Mouse (Mus musculus) midbrain, embryonic 12.5 days (tissue): ENCODE measurements around the gene Sema6b. TPM values are rescaled to one million over a fixed set of nuclear protein-coding genes. Genes with fewer than 3 reads are reported as not detected.
A peak's percentile ranks its signal among the peaks of the same experiment; 100 is the strongest.

Experiments used
- ATAC-seq: fragments of 200-750 bp; cut with Nextera tagmentation; 2 replicates; pipeline ENCODE4 v1.8.0; 2017; ENCODE audit warnings: low read depth, moderate TSS enrichment, moderate library complexity; ENCODE audit not compliant: low FRiP score
- H3K27ac ChIP-seq: fragments of 300-500 bp; sonication (generic); replicated peaks from 2 replicates; pipeline ENCODE4 v1.5.1; 2016; ENCODE audit warnings: mild to moderate bottlenecking
- H3K27me3 ChIP-seq: fragments of 300-500 bp; sonication (generic); 2 replicates; pipeline ENCODE4 v1.6.1; 2016; ENCODE audit warnings: mild to moderate bottlenecking
- H3K36me3 ChIP-seq: fragments of 300-500 bp; sonication (generic); 2 replicates; pipeline ENCODE4 v1.6.1; 2016
- H3K4me1 ChIP-seq: fragments of 300-500 bp; sonication (generic); 2 replicates; pipeline ENCODE4 v1.6.1; 2016
- H3K4me2 ChIP-seq: fragments of 300-500 bp; sonication (generic); replicated peaks from 2 replicates; pipeline ENCODE4 v1.6.1; 2016; ENCODE audit warnings: mild to moderate bottlenecking, moderate library complexity
- H3K4me3 ChIP-seq: fragments of 300-500 bp; sonication (generic); 2 replicates; pipeline ENCODE4 v1.5.1; 2016; ENCODE audit warnings: mild to moderate bottlenecking
- H3K9ac ChIP-seq: fragments of 300-500 bp; sonication (generic); replicated peaks from 2 replicates; pipeline ENCODE4 v1.6.1; 2016; ENCODE audit warnings: mild to moderate bottlenecking, moderate library complexity
- H3K9me3 ChIP-seq: fragments of 300-500 bp; sonication (generic); 2 replicates; pipeline ENCODE4 v1.6.1; 2016; ENCODE audit warnings: mild to moderate bottlenecking
- WGBS: fragments of 180-500 bp; shearing (Covaris S2); methylation state at CpG from one replicate; pipeline ENCODE4 v1.1.7; 2016; 5-methylcytosine and 5-hydroxymethylcytosine counted together
- microRNA-seq: library from miRNA; unstranded; fragments of <30 nt; microRNA quantifications from one replicate; pipeline ENCODE4, GENCODE M21; 2017
- polyA plus RNA-seq: library from polyadenylated mRNA; unstranded; fragments of >200 nt; fragmentation: Nextera tagmentation; extraction: Ambion mirVana; gene quantifications from 2 replicates; pipeline ENCODE4 v1.2.1, GENCODE M21; 2016

Gene Sema6b
- polyA plus RNA-seq, 1 experiment from 2014 or later = 6.5 TPM

GRCm38 (mm10) chr17:56074827-56075208, 65.3 kb downstream of the Sema6b start, which contains the start of gene Ubxn6:
Ubxn6 (minus strand) TSS chr17:56075028.
- Histone ChIP-seq H3K27ac (peak within 1 kb of the TSS; percentile 83), H3K4me1 (peaks cover 20% of the 10 kb centered on the region; the same call in 1 of the 2 replicates), H3K9ac (peak within 1 kb of the TSS; percentile 58), H3K9me3 (no peaks in the 10 kb centered on the region), H3K36me3 (peaks cover 28% of the 10 kb centered on the region), H3K4me3 (peak within 1 kb of the TSS; percentile 54), H3K4me2 (peak within 1 kb of the TSS; percentile 66), H3K27me3 (no peaks in the 10 kb centered on the region)
- peak; percentile 50 for ATAC-seq
- under 1% methylated on average over 35 of the region's 35 CpGs for WGBS

GRCm38 (mm10) chr17:56074097-56074826, 65.9 kb downstream of the Sema6b start:
- Histone ChIP-seq H3K36me3 (peaks cover 33% of the 10 kb centered on the region), H3K9ac (peak overlapping the region; percentile 58), H3K9me3 (no peaks in the 10 kb centered on the region), H3K4me2 (peak overlapping the region; percentile 66), H3K4me3 (peak overlapping the region; percentile 54), H3K4me1 (peaks cover 20% of the 10 kb centered on the region; the same call in 1 of the 2 replicates), H3K27me3 (no peaks in the 10 kb centered on the region), H3K27ac (peak overlapping the region; percentile 83)
- peak; percentile 14 for ATAC-seq
- WGBS = 9% methylated on average over 21 of the region's 22 CpGs

Small RNAs within 50 kb of the gene (microRNA-seq; reads per million reads assigned to microRNA genes)
- gene Gm44397 = not detected

Other genes with a start within 250 kb of the Sema6b start
- gene Zfp959, start 248.2 kb downstream of the Sema6b start, polyA plus RNA-seq = 15.7 and 16.7 TPM in 2 replicates
- 6.1 and 6.3 TPM in 2 replicates for gene Zfp119b, start 190.8 kb downstream of the Sema6b start, polyA plus RNA-seq
- 3.2 and 3.8 TPM in 2 replicates for gene Ebi3, start 187.7 kb downstream of the Sema6b start, polyA plus RNA-seq
- gene Yju2, start 181.2 kb downstream of the Sema6b start, polyA plus RNA-seq = 28.7 and 29.4 TPM in 2 replicates
- gene Shd, start 169.9 kb downstream of the Sema6b start, polyA plus RNA-seq = 123 and 131 TPM in 2 replicates
- 89.8 and 98.3 TPM in 2 replicates for gene Fsd1, start 153.8 kb downstream of the Sema6b start, polyA plus RNA-seq
- gene Stap2, start 134.8 kb downstream of the Sema6b start, polyA plus RNA-seq = 4.7 and 5.7 TPM in 2 replicates
- gene Mpnd, start 134.6 kb downstream of the Sema6b start, polyA plus RNA-seq = 195 and 205 TPM in 2 replicates
- 131 and 138 TPM in 2 replicates for gene Sh3gl1, start 103.7 kb downstream of the Sema6b start, polyA plus RNA-seq
- gene Chaf1a, start 99.9 kb downstream of the Sema6b start, polyA plus RNA-seq = 32.5 and 34.5 TPM in 2 replicates
- gene Ubxn6, start 65.3 kb downstream of the Sema6b start, polyA plus RNA-seq = 54.9 and 58.1 TPM in 2 replicates
- gene Hdgfl2, start 60.7 kb downstream of the Sema6b start, polyA plus RNA-seq = 179 and 184 TPM in 2 replicates
- gene Plin4, start 30.5 kb downstream of the Sema6b start, polyA plus RNA-seq = 0.09 and 0.10 TPM in 2 replicates
- 0.14 and 0.34 TPM in 2 replicates for gene Plin5, start 22.7 kb downstream of the Sema6b start, polyA plus RNA-seq
- gene Lrg1, start 18.3 kb downstream of the Sema6b start, polyA plus RNA-seq = 0.29 TPM in 1 of 2 replicates, not detected in the other
- 8.0 and 8.2 TPM in 2 replicates for gene Tnfaip8l1, start 22.1 kb upstream of the Sema6b start, polyA plus RNA-seq
- 56.8 and 61.6 TPM in 2 replicates for gene Mydgf, start 43.6 kb upstream of the Sema6b start, polyA plus RNA-seq
- 41.0 and 43.9 TPM in 2 replicates for gene Dpp9, start 78.6 kb upstream of the Sema6b start, polyA plus RNA-seq
- 17.9 and 18.6 TPM in 2 replicates for gene Fem1a, start 116.5 kb upstream of the Sema6b start, polyA plus RNA-seq
- gene Ticam1, start 136.4 kb upstream of the Sema6b start, polyA plus RNA-seq = 1.7 TPM in 2 replicates
- gene Plin3, start 152.5 kb upstream of the Sema6b start, polyA plus RNA-seq = 28.9 and 29.0 TPM in 2 replicates
- not detected in 2 replicates for gene Arrdc5, start 159.9 kb upstream of the Sema6b start, polyA plus RNA-seq
- gene Uhrf1, start 163.0 kb upstream of the Sema6b start, polyA plus RNA-seq = 161 and 166 TPM in 2 replicates
- 75.1 and 80.4 TPM in 2 replicates for gene Kdm4b, start 185.7 kb upstream of the Sema6b start, polyA plus RNA-seq